Mouse (Mus musculus) hindbrain, embryonic 12.5 days (tissue): Measurements from ENCODE around the gene Ntrk3. TPM values are rescaled to one million over a fixed set of nuclear protein-coding genes. Genes with fewer than 3 reads are reported as not detected.

Experiments
- ATAC-seq: fragments of 200-750 bp; cut with Nextera tagmentation; 2 replicates; pipeline ENCODE4 v1.8.0; 2017; ENCODE audit warnings: moderate TSS enrichment; ENCODE audit not compliant: low FRiP score
- H3K27ac ChIP-seq: fragments of 300-500 bp; sonication (generic); 2 replicates; pipeline ENCODE4 v1.5.1; 2016; ENCODE audit warnings: mild to moderate bottlenecking
- H3K27me3 ChIP-seq: fragments of 300-500 bp; sonication (generic); 2 replicates; pipeline ENCODE4 v1.6.1; 2016; ENCODE audit warnings: mild to moderate bottlenecking
- H3K36me3 ChIP-seq: fragments of 300-500 bp; sonication (generic); 2 replicates; pipeline ENCODE4 v1.6.1; 2016; ENCODE audit warnings: mild to moderate bottlenecking
- H3K4me1 ChIP-seq: fragments of 300-500 bp; sonication (generic); 2 replicates; pipeline ENCODE4 v1.6.1; 2016
- H3K4me2 ChIP-seq: fragments of 300-500 bp; sonication (generic); replicated peaks from 2 replicates; pipeline ENCODE4 v1.6.1; 2016; ENCODE audit warnings: mild to moderate bottlenecking
- H3K4me3 ChIP-seq: fragments of 300-500 bp; sonication (generic); 2 replicates; pipeline ENCODE4 v1.5.1; 2016; ENCODE audit warnings: mild to moderate bottlenecking
- H3K9ac ChIP-seq: fragments of 300-500 bp; sonication (generic); 2 replicates; pipeline ENCODE4 v1.6.1; 2016; ENCODE audit warnings: mild to moderate bottlenecking, moderate library complexity
- H3K9me3 ChIP-seq: fragments of 300-500 bp; sonication (generic); replicated peaks from 2 replicates; pipeline ENCODE4 v1.6.1; 2016; ENCODE audit warnings: mild to moderate bottlenecking
- WGBS: fragments of 180-500 bp; shearing (Covaris S2); methylation state at CpG from one replicate; pipeline ENCODE4 v1.1.7; 2016; 5-methylcytosine and 5-hydroxymethylcytosine counted together
- polyA plus RNA-seq: library from polyadenylated mRNA; unstranded; fragments of >200 nt; fragmentation: Nextera tagmentation; extraction: Ambion mirVana; gene quantifications from 2 replicates; pipeline ENCODE4 v1.2.1, GENCODE M21; 2016

The Ntrk3 gene
- polyA plus RNA-seq, 1 experiment from 2014 or later, result 9.9 TPM

DNA sequence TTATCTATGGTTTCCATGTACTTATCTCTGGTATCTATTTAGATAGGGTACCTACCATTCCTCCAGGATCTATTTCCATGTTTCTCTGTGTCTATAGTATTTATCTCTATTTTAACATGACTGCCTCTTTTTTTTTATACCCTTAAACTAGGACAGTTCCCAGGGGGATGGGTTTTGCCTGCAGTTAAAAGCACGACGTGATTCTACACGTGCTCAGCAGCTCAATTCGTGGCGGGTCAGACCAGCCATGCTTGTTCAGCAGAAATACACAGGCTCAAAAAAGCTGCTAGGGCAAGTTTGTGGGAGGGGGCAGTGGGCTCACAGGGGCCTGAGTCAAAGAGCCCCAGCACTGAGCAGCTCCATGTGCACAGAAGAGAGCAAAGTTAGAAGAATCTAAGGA lies 349.7 kb downstream of the Ntrk3 start:
- H3K27me3 ChIP-seq, result no peaks in the 10 kb centered on the region
- H3K4me1 ChIP-seq, result no peaks in the 10 kb centered on the region
- no peaks in the 10 kb centered on the region for H3K9me3 ChIP-seq
- no peaks in the 10 kb centered on the region for H3K36me3 ChIP-seq
- H3K4me3 ChIP-seq, result no peak overlapping the region
- 84% methylated on average over 5 of the region's 5 CpGs for WGBS
- H3K9ac ChIP-seq, result no peak overlapping the region
- no peak for ATAC-seq
- H3K27ac ChIP-seq, result no peak overlapping the region
- H3K4me2 ChIP-seq, result no peak overlapping the region

DNA sequence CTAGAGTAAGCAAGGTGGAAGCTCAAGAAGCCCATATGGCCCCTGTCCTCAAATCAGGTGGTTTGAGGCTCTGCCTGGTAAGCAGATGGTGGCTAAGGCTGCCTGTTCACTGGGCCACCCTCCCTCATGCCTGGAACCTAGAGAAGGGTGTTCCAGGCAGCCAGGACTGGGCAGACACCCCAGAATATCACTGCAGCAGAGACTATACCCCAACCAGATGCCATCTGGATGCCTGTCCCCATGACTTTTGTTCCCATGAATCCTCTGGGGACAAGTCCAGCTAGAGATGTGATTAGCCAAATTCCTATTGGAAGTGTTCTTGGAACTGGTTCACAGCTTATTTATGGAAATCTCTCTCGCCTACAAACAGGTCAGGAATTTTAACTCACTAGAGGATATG lies 351.8 kb downstream of the Ntrk3 start:
- no peak overlapping the region for H3K9ac ChIP-seq
- H3K9me3 ChIP-seq, result no peaks in the 10 kb centered on the region
- WGBS, result 64% methylated on average over 1 of the region's 1 CpGs
- no peak overlapping the region for H3K27ac ChIP-seq
- H3K4me3 ChIP-seq, result no peak overlapping the region
- H3K4me1 ChIP-seq, result no peaks in the 10 kb centered on the region
- H3K27me3 ChIP-seq, result no peaks in the 10 kb centered on the region
- ATAC-seq, result no peak
- H3K4me2 ChIP-seq, result no peak overlapping the region
- no peaks in the 10 kb centered on the region for H3K36me3 ChIP-seq

DNA sequence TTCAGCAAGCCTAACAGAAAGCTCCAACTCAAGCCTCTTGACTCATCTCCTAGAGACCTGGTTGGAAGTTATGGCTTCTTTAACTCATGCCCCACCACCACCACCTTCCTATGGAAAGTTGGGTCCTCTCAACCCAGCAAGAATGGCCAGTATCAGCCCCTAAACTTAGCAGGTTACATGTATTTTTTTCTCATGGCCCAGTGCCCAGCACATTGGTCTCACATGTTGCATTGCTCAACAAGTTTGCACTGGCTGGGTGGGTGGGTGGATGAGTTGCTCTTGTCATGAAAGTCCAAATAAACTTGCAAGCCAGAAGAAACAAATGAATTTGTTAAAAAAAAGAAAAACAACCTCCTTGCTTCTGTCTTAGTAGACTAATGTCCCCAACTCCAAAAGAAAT lies 353.7 kb downstream of the Ntrk3 start:
- no peaks in the 10 kb centered on the region for H3K36me3 ChIP-seq
- H3K9me3 ChIP-seq, result no peaks in the 10 kb centered on the region
- H3K4me1 ChIP-seq, result no peaks in the 10 kb centered on the region
- no peak overlapping the region for H3K4me2 ChIP-seq
- no peak overlapping the region for H3K4me3 ChIP-seq
- ATAC-seq, result no peak
- no peaks in the 10 kb centered on the region for H3K27me3 ChIP-seq
- no peak overlapping the region for H3K27ac ChIP-seq
- H3K9ac ChIP-seq, result no peak overlapping the region

DNA sequence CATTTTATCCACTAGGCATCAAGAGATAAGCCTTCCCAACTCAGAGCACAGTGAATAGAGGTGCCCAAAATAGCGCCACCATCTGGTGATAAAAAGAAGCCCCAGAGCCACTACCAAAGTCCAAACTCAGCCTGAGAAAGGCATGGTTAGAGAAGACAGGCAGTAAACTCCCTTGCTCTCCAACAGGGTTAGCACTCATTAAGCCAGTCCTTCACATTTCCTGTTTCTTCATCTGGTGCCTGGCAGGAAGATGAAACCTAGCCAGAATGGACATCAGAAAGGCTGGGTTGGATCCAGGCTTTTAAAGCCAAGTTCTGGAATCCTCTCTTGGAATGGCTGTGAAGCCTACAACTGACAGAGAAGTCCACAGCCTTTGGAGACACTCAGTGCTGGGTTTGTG lies 355.7 kb downstream of the Ntrk3 start:
- Histone ChIP-seq H3K9ac (no peak overlapping the region), H3K27ac (no peak overlapping the region), H3K36me3 (no peaks in the 10 kb centered on the region), H3K4me1 (no peaks in the 10 kb centered on the region), H3K4me3 (no peak overlapping the region), H3K27me3 (no peaks in the 10 kb centered on the region), H3K9me3 (no peaks in the 10 kb centered on the region), H3K4me2 (no peak overlapping the region)
- 46% methylated on average over 1 of the region's 1 CpGs for WGBS
- no peak for ATAC-seq

DNA sequence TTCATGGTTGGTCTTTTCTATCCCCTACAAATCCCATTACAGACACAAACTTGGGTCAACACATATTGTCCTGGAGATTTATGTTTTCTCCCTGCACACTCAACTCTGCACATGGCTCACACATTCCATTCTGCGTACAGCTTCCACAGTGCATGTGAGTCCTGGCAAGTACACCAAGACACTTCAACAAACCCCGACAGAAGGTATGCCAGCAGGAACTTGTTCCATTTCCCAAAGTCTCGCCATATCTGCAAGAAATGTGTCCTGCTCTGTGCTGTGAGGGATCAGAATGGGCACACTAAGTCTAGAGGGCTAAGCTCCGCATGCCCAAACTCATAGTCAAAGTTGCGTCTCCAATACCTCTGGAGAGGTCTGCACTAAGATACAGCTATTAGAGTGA lies 358.0 kb downstream of the Ntrk3 start:
- H3K4me3 ChIP-seq, result no peak overlapping the region
- H3K4me2 ChIP-seq, result no peak overlapping the region
- H3K9ac ChIP-seq, result no peak overlapping the region
- H3K9me3 ChIP-seq, result no peaks in the 10 kb centered on the region
- no peak for ATAC-seq
- WGBS, result 90% methylated on average over 5 of the region's 5 CpGs
- H3K36me3 ChIP-seq, result no peaks in the 10 kb centered on the region
- no peaks in the 10 kb centered on the region for H3K4me1 ChIP-seq
- H3K27ac ChIP-seq, result no peak overlapping the region
- no peaks in the 10 kb centered on the region for H3K27me3 ChIP-seq

DNA sequence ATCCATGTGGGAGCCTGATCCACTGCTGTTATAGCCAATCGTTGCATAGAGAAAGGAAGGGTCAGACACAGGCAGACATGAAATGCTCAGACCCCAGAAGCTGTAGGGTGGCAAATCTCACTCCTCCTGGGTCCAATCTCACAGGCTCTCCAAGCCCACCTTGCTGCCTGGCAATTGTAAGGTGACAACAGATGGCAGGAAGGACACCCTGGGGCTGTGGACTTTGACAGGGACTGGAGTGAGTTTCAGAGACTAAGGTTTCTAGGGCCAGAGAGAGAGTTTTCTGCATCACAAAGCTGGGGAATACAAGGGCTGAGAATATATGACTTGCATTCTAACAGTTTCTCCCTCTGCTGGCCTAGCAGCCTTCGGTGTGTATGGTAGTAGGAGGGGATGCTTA lies 359.5 kb downstream of the Ntrk3 start:
- H3K9ac ChIP-seq, result no peak overlapping the region
- H3K27ac ChIP-seq, result no peak overlapping the region
- H3K4me2 ChIP-seq, result no peak overlapping the region
- no peaks in the 10 kb centered on the region for H3K4me1 ChIP-seq
- H3K4me3 ChIP-seq, result no peak overlapping the region
- H3K36me3 ChIP-seq, result no peaks in the 10 kb centered on the region
- H3K27me3 ChIP-seq, result no peaks in the 10 kb centered on the region
- no peaks in the 10 kb centered on the region for H3K9me3 ChIP-seq
- no peak for ATAC-seq
- WGBS, result 85% methylated on average over 2 of the region's 2 CpGs

DNA sequence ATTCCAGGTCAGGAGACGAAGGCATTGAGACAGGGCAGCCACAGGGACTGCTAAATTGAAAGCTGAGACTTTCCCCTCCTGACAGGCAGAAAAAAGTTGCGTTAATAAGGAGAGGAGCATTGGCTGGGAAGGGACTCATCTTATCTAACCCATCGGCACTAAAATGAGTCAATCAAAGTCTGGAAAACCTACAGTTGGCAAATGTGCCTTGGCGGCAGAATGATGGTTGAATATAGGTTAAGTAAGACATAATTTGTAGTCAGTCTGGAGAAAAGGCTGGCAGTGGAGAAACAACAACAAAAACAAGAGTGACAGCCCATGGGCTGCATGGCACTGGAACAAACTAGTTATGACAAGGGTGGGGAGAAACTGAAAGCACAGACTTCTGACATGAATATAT lies 360.9 kb downstream of the Ntrk3 start:
- WGBS, result 70% methylated on average over 4 of the region's 4 CpGs
- Histone ChIP-seq H3K27me3 (no peaks in the 10 kb centered on the region), H3K9me3 (no peaks in the 10 kb centered on the region), H3K36me3 (no peaks in the 10 kb centered on the region), H3K4me3 (no peak overlapping the region), H3K4me1 (no peaks in the 10 kb centered on the region), H3K27ac (no peak overlapping the region), H3K4me2 (no peak overlapping the region), H3K9ac (no peak overlapping the region)
- ATAC-seq, result no peak

DNA sequence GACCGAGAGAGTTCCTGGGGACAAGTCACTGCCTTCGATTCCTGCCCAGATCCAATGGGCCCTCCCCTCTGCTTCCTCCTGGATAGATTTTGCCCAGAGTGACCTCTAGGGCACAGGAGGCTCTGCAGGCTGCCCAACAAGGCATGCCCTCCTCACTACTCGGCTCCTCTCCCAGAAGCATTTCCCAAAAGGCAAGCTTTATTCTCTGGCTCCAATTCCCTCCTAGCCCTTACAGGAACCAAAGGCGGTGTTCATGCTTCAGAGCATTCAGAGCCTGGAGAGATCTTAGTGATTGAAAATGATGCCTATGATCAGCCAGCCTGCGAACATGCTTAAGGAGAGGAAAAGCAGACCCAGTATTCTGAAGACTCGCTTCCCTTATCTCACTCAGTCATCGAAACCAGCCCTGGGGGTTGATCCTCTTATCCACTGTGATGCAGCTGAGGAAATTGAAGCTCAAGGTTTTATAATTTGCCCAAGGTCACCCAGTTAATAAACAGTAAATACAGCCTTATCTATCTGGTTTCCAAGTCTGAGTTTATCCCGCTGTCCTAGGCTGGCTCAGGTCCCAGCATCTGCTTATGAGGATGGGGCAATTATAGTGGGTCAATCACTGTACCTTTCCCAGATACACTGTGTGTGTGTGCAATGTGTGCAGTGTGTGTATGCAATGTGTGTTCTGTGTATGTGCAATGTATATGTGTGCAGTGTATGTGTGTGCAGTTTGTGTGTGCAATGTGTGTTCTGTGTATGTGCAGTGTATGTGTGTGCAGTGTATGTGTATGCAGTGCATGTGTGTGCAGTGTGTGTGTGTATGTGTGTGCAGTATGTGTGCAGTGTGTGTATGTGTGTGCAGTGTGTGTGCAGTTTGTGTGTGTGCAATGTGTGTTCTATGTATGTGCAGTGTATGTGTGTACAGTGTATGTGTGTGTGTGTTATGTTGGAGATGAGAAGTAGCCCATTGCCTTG lies 376.2 kb downstream of the Ntrk3 start:
- no peaks in the 10 kb centered on the region for H3K27me3 ChIP-seq
- H3K27ac ChIP-seq, result peak overlapping the region; percentile 26; the same call in 1 of the 2 replicates
- H3K4me2 ChIP-seq, result no peak overlapping the region
- H3K4me1 ChIP-seq, result peaks cover 4% of the 10 kb centered on the region; the same call in 1 of the 2 replicates
- 73% methylated on average over 8 of the region's 8 CpGs for WGBS
- no peaks in the 10 kb centered on the region for H3K9me3 ChIP-seq
- H3K4me3 ChIP-seq, result no peak overlapping the region
- peak; percentile 33 for ATAC-seq
- no peaks in the 10 kb centered on the region for H3K36me3 ChIP-seq
- H3K9ac ChIP-seq, result no peak overlapping the region

GRCm38 (mm10) chr7:78347464-78347863 lies 390.3 kb downstream of the Ntrk3 start:
- Histone ChIP-seq H3K9ac (no peak overlapping the region), H3K4me3 (no peak overlapping the region), H3K4me2 (no peak overlapping the region), H3K36me3 (no peaks in the 10 kb centered on the region), H3K4me1 (no peaks in the 10 kb centered on the region), H3K27me3 (no peaks in the 10 kb centered on the region), H3K27ac (no peak overlapping the region), H3K9me3 (no peaks in the 10 kb centered on the region)
- ATAC-seq, result no peak
- WGBS, result 82% methylated on average over 5 of the region's 5 CpGs

- no peak for ATAC-seq
- Histone ChIP-seq H3K4me2 (no peak overlapping the region), H3K9ac (no peak overlapping the region), H3K4me1 (no peaks in the 10 kb centered on the region), H3K9me3 (no peaks in the 10 kb centered on the region), H3K4me3 (no peak overlapping the region), H3K27me3 (no peaks in the 10 kb centered on the region), H3K27ac (no peak overlapping the region), H3K36me3 (no peaks in the 10 kb centered on the region)
Observed at GRCm38 (mm10) chr7:78333422-78333821, 404.4 kb downstream of the Ntrk3 start.

- no peaks in the 10 kb centered on the region for H3K4me1 ChIP-seq
- WGBS, result 90% methylated on average over 2 of the region's 2 CpGs
- ATAC-seq, result no peak
Observed at GRCm38 (mm10) chr7:78328301-78328700, 409.5 kb downstream of the Ntrk3 start.

GRCm38 (mm10) chr7:78326185-78326584 lies 411.6 kb downstream of the Ntrk3 start:
- Histone ChIP-seq H3K4me1 (no peaks in the 10 kb centered on the region), H3K27ac (no peak overlapping the region), H3K4me3 (no peak overlapping the region), H3K36me3 (no peaks in the 10 kb centered on the region), H3K9me3 (no peaks in the 10 kb centered on the region), H3K27me3 (no peaks in the 10 kb centered on the region), H3K4me2 (no peak overlapping the region), H3K9ac (no peak overlapping the region)
- ATAC-seq, result no peak
- WGBS, result 78% methylated on average over 3 of the region's 3 CpGs

More at GRCm38 (mm10) chr7:78328301-78328700, 409.5 kb downstream of the Ntrk3 start:
- Histone ChIP-seq H3K27ac (no peak overlapping the region), H3K4me2 (no peak overlapping the region), H3K9me3 (no peaks in the 10 kb centered on the region), H3K36me3 (no peaks in the 10 kb centered on the region), H3K4me3 (no peak overlapping the region), H3K9ac (no peak overlapping the region), H3K27me3 (no peaks in the 10 kb centered on the region)

DNA sequence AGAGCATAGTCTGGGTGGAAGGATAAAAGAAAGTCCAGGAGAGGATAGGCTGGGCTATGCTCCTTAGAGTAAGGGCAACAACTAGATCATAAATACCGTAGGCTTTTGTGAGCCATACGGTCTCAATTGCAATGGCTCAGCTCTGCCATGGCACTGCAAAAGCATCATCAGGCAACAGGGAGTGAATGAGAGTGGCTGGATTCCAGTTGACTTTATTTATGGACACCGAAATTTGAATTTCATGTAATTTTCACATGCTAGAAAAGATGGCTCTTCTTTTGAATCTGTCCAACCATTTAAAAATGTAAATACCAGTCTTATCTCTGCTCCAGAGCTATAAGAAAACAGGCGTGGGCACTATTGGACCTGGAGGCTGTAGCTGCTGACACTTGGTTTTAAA lies 419.2 kb downstream of the Ntrk3 start:
- no peak for ATAC-seq
- no peaks in the 10 kb centered on the region for H3K27me3 ChIP-seq
- no peak overlapping the region for H3K27ac ChIP-seq
- no peaks in the 10 kb centered on the region for H3K9me3 ChIP-seq
- no peaks in the 10 kb centered on the region for H3K36me3 ChIP-seq
- H3K9ac ChIP-seq, result no peak overlapping the region
- H3K4me2 ChIP-seq, result no peak overlapping the region
- no peaks in the 10 kb centered on the region for H3K4me1 ChIP-seq
- H3K4me3 ChIP-seq, result no peak overlapping the region
- WGBS, result 87% methylated on average over 4 of the region's 4 CpGs
